Mouse (Mus musculus) CH12.LX (cell line): ENCODE data around the gene Micu1.

Experiments used
- E2F4 ChIP-seq: IDR thresholded peaks from 2 replicates; pipeline ENCODE4 v1.6.1; 2011; ENCODE audit warnings: low read depth, low read length, improper control_type of control experiment; ENCODE audit not compliant: insufficient replicate concordance
- EP300 ChIP-seq: IDR thresholded peaks from 2 replicates; pipeline ENCODE4 v1.6.1; 2011; ENCODE audit warnings: low read length, improper control_type of control experiment
- ZNF384 ChIP-seq: IDR thresholded peaks from 2 replicates; pipeline ENCODE4 v1.6.1; 2012; ENCODE audit warnings: low read depth, low read length, improper control_type of control experiment, inconsistent platforms

DNA sequence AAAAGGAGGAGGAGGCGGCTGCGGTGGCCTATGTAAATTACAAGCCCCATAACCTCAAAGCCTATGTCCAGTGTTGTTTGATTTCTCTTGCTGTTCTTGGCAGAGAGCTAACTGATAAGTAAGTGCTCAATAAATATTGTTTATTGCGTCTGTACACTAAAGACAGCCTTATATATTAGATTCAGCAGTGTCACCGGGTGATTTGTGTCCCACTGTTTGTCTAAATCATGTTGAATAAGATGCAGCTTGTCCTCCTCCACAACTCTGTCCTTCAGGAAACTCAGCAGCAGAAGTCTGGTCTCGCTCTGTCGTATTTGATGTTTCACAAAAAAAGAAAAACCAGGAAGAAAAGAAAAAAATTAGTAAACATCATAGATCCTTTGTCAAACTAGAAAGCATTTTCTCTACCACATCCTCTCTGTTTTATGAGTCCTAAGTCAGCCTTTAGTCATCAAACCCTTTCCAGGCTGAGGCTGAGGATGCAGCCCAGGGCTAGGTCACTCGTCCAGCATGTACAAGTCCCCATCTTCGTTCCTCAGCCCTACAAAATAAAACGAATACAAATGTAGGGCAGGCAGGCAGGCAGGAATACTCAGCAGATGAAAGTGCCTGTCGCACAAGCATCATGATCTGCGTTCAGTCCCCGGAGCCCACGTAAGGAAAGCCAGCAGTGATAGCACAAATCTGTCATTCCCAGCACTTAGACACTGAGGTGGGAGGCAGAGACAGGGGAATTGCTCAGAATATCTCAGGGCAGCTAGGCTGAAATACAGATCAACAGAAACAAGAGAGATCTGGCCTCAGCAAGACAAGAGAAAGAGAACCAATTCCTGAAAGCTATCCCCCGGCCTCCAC is 133.3 kb downstream of the Micu1 start:
- TF ChIP-seq E2F4 (no peak), ZNF384 (no peak), EP300 (no peak)
